Mouse (Mus musculus): ENCODE data around the gene Crygf.
"Not testable (repeated sequence)": the region's sequence is repeated elsewhere in the genome, so short reads cannot be mapped to it uniquely, and the experiment has no call there.

The Crygf gene

DNA sequence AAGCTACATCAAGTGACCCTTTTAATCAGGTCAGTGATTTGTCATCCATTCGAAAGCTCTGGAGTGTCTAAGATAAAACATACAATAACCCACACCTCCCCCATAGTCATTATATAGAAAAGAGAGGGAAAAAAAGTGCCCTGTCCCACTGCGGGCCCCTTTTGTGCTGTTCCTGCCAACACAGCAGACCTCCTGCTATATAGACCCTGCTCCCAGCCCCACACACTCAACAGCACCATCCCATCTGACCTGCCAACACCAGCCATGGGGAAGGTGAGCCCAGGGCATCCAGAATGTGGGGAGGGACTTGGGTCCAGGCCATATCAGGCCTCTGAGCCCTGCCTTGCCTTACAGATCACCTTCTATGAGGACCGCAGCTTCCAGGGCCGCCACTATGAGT is at the start of gene Crygf:
Crygf (plus strand) TSS at position 227 of the 400 bp plus-strand sequence.
- no peak for DNase-seq

DNA sequence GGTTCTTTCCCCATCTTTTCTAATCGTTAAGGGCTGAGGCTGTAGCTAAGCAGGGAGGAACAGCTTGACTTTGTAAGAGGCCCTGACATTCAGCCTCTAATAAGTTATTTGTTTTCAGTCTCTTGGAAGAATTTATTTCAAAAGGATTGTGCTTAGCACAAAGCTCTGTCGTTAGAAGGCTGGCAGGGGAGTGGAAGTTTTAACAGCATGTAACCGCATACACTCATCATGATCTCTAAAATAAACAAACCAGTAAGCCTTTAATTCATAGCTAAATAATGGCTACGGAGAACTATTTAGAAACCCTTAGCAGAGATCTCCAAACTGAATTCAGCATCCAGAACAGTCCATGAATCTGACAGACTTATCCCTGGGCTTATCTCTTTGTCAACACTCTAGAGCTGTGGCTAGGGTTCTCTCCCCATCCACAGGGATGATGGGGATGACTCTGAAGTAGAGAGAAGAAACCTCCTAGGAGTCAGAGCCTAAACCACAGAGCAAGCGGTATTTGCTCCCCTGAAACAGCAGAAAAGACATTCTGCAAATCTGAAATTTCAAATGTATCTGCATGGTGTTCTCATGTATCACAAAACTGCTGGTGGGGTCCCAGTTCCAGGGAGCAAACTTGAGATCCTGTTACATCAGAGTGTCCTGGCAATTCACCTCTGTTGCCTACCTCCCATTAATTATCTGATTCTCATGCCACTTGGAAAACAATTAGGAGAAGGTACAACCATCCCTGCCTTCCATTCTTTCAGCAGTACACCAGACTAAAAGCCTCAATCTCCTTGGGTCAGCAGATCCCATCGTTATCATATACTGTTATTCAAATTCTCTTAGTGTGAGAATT is 734 bp upstream of the Crygf start:
- no peak for DNase-seq

GRCm38 (mm10) chr1:65926696-65927095 is 376 bp downstream of the Crygf start:
- DNase-seq, result not testable (repeated sequence)

DNA sequence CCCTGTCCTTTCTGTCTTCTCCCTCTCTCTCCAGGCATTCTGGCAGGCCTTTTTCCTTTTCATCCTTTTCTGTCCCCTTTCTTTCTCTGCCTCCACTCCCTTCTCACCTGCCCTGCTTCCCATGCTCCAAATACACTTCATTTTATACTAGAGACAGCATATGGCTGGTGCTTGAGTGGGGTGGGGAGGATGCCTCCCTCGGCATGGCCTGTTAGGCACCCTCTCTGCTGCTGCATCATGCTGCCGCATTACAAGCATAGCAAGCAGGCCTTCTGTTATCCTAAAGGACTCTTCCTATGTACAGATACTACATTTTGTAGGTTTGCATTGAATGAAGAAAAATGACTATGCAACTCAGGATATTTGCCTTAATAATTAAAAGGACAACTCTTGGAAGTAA is 3.7 kb downstream of the Crygf start:
- DNase-seq, result no peak

- no peak for DNase-seq
Measured at GRCm38 (mm10) chr1:65932091-65932812, 5.9 kb downstream of the Crygf start.
